Mouse (Mus musculus) lung, postnatal 0 days (tissue): ENCODE results near the gene Tns3.

Source experiments
- CTCF ChIP-seq: IDR thresholded peaks from 2 replicates; pipeline ENCODE4 v1.5.1; 2016; ENCODE audit warnings: antibody characterized with exemption, mild to moderate bottlenecking
- EP300 ChIP-seq: IDR thresholded peaks from 2 replicates; pipeline ENCODE4 v1.6.1; 2016; ENCODE audit warnings: antibody characterized with exemption, mild to moderate bottlenecking, control low read depth

- TF ChIP-seq CTCF, result no peak
- no peak for TF ChIP-seq EP300
These were observed 68.7 kb downstream of the Tns3 start for GRCm38 (mm10) chr11:8595642-8596041.
